Mouse (Mus musculus) ES-E14 (cell line): ENCODE results near the gene Ebf1. TPM values are rescaled to one million over a fixed set of nuclear protein-coding genes. Genes with fewer than 3 reads are reported as not detected.

Experiments used
- DNase-seq: peaks from one replicate; pipeline ENCODE4 v3.0.0-alpha.2; 2013; ENCODE audit warnings: low read depth, low spot score
- H3K27ac ChIP-seq: 2 replicates; pipeline ENCODE4 v1.5.1; 2012; ENCODE audit warnings: low read depth, mild to moderate bottlenecking, low read length, moderate library complexity, mixed read lengths; ENCODE audit not compliant: poor library complexity, insufficient read depth, severe bottlenecking
- H3K36me3 ChIP-seq: 2 replicates; pipeline ENCODE4 v1.6.1; 2012; ENCODE audit warnings: mild to moderate bottlenecking, low read length, moderate library complexity, mixed read lengths; ENCODE audit not compliant: control insufficient read depth, poor library complexity, insufficient read depth, severe bottlenecking
- H3K4me1 ChIP-seq, 2 experiments: fragments of 150-350 bp in 1 of 2; sonication (generic) in 1 of 2; 2 replicates each; pipeline ENCODE4 v1.6.1; 2012; ENCODE audit warnings: low read length in 2 of 2, mild to moderate bottlenecking in 1 of 2, mixed read lengths in 1 of 2; ENCODE audit not compliant: control insufficient read depth in 2 of 2, insufficient read depth in 2 of 2, poor library complexity in 1 of 2
- H3K4me3 ChIP-seq, 2 experiments: fragments of 150-350 bp in 1 of 2; sonication (generic) in 1 of 2; 2 replicates each; pipeline ENCODE4 v1.5.1; 2012; ENCODE audit warnings: low read length in 2 of 2, low read depth in 1 of 2, mild to moderate bottlenecking in 1 of 2, mixed read lengths in 1 of 2; ENCODE audit not compliant: insufficient read depth in 1 of 2, poor library complexity in 1 of 2, severe bottlenecking in 1 of 2
- H3K9ac ChIP-seq: 2 replicates; pipeline ENCODE4 v1.6.1; 2012; ENCODE audit warnings: low read depth, mild to moderate bottlenecking, low read length, mixed read lengths; ENCODE audit not compliant: poor library complexity, insufficient read depth, severe bottlenecking
- H3K9me3 ChIP-seq: fragments of 150-350 bp; sonication (generic); 2 replicates; pipeline ENCODE4 v1.6.1; 2012; ENCODE audit warnings: low read depth, mild to moderate bottlenecking, low read length; ENCODE audit not compliant: control insufficient read depth, insufficient read depth
- CHD2 ChIP-seq: IDR thresholded peaks from 2 replicates; pipeline ENCODE4 v1.6.1; 2014; ENCODE audit warnings: mild to moderate bottlenecking, low read depth, low read length, inconsistent platforms
- HCFC1 ChIP-seq: IDR thresholded peaks from 2 replicates; pipeline ENCODE4 v1.6.1; 2012; ENCODE audit warnings: low read length, inconsistent platforms, borderline replicate concordance; ENCODE audit not compliant: insufficient read depth
- MAFK ChIP-seq: IDR thresholded peaks from 2 replicates; pipeline ENCODE4 v1.6.1; 2014; ENCODE audit warnings: mild to moderate bottlenecking, low read depth, low read length, inconsistent platforms; ENCODE audit not compliant: insufficient read depth
- ZC3H11A ChIP-seq: IDR thresholded peaks from 2 replicates; pipeline ENCODE4 v1.6.1; 2012; ENCODE audit warnings: low read depth, mild to moderate bottlenecking, inconsistent platforms, low read length, borderline replicate concordance
- ZNF384 ChIP-seq: IDR thresholded peaks from 2 replicates; pipeline ENCODE4 v1.6.1; 2012; ENCODE audit warnings: low read depth, low read length, inconsistent platforms
- in situ Hi-C, 2 experiments: fragments of 600-800 bp; cut with MboI; formaldehyde crosslinking; loops; one replicate each; pipeline ENCODE4 v1.15.1; 2025; ENCODE audit warnings: low sequenced_read_pairs in 2 of 2, inconsistent platforms in 1 of 2; ENCODE audit not compliant: unreplicated experiment in 2 of 2
- total RNA-seq: library from RNA; depleted of rRNA; stranded (reverse); fragments of 300-350 nt; gene quantifications from 2 replicates; pipeline ENCODE4 v1.2.3, GENCODE M21; 2012

Gene Ebf1
- total RNA-seq, 1 experiment, result 3.2 TPM

GRCm38 (mm10) chr11:45008760-45009159 lies 391.6 kb downstream of the Ebf1 start:
- DNase-seq, result no peak
- in situ Hi-C loops, result loop anchor here in 1 of 2 experiments (5.0 kb wide), 1 partner anchor 396 kb away; no protein-coding TSS in a partner anchor

GRCm38 (mm10) chr11:45012081-45012480 lies 395.0 kb downstream of the Ebf1 start:
- no peak for DNase-seq
- H3K36me3 ChIP-seq, result no peaks in the 10 kb centered on the region
- H3K27ac ChIP-seq, result no peak overlapping the region
- no peaks in the 10 kb centered on the region for H3K4me1 ChIP-seq
- no peaks in the 10 kb centered on the region for H3K9me3 ChIP-seq
- in situ Hi-C loops, result loop anchor here in 1 of 2 experiments (5.0 kb wide), 1 partner anchor 400 kb away; no protein-coding TSS in a partner anchor
- H3K9ac ChIP-seq, result no peak overlapping the region
- no peak for TF ChIP-seq ZNF384
- TF ChIP-seq ZC3H11A, result no peak
- TF ChIP-seq CHD2, result no peak
- TF ChIP-seq HCFC1, result no peak
- TF ChIP-seq MAFK, result no peak
- no peak overlapping the region for H3K4me3 ChIP-seq

More at GRCm38 (mm10) chr11:45008760-45009159, 391.6 kb downstream of the Ebf1 start:
- no peak overlapping the region for H3K4me3 ChIP-seq
- TF ChIP-seq CHD2 (no peak), HCFC1 (no peak), ZC3H11A (no peak), ZNF384 (no peak), MAFK (no peak)
- H3K4me1 ChIP-seq, result no peaks in the 10 kb centered on the region
- H3K27ac ChIP-seq, result no peak overlapping the region
- H3K9me3 ChIP-seq, result no peaks in the 10 kb centered on the region
- no peak overlapping the region for H3K9ac ChIP-seq
- H3K36me3 ChIP-seq, result no peaks in the 10 kb centered on the region

DNA sequence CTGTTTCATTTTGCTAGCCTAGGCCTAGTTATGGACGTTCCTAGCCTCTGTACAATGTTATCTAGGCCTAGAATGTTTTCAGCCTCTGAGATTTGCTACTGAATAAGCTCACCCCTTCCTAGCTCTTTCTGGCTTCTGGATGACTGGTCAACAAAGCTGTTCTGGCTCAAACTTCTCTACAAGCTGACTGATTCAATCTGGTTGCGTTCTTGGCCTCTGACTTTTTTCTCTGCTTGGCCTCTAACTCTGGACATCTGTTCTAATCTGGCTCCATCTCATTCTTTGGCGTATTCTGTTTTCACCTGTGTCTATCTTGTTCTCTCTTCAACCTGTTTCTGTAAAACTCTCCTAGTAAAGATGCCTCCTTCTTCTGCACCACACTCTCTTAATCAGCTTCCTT lies 400.4 kb downstream of the Ebf1 start:
- Histone ChIP-seq H3K4me3 (no peak overlapping the region), H3K27ac (no peak overlapping the region), H3K36me3 (no peaks in the 10 kb centered on the region), H3K9ac (no peak overlapping the region), H3K4me1 (no peaks in the 10 kb centered on the region), H3K9me3 (no peaks in the 10 kb centered on the region)
- TF ChIP-seq ZC3H11A, result no peak
- TF ChIP-seq ZNF384, result no peak
- TF ChIP-seq MAFK, result no peak
- TF ChIP-seq CHD2, result no peak
- TF ChIP-seq HCFC1, result no peak
- DNase-seq, result no peak
- in situ Hi-C loops, result no loop called here

- no peak for DNase-seq
- in situ Hi-C loops, result no loop called here
Measured at GRCm38 (mm10) chr11:45026012-45026411, 408.9 kb downstream of the Ebf1 start.

More at GRCm38 (mm10) chr11:45026012-45026411, 408.9 kb downstream of the Ebf1 start:
- Histone ChIP-seq H3K9me3 (no peaks in the 10 kb centered on the region), H3K36me3 (no peaks in the 10 kb centered on the region), H3K4me1 (no peaks in the 10 kb centered on the region), H3K27ac (no peak overlapping the region), H3K4me3 (no peak overlapping the region), H3K9ac (no peak overlapping the region)
- TF ChIP-seq MAFK (no peak), ZC3H11A (no peak), CHD2 (no peak), ZNF384 (no peak), HCFC1 (no peak)
